Mouse (Mus musculus) cerebellum, adult (tissue): ENCODE data around the gene Mettl13.
A peak's percentile ranks its signal among the peaks of the same experiment; 100 is the strongest.

Experiments used
- ATAC-seq: cut with Nextera tagmentation; 2 replicates; pipeline ENCODE4 v1.9.2; 2017; ENCODE audit warnings: mild to moderate bottlenecking, moderate library complexity, mixed read lengths; ENCODE audit not compliant: insufficient number of reproducible peaks, low FRiP score, low TSS enrichment

Gene Mettl13

GRCm38 (mm10) chr1:162548016-162548916, at the start of gene Mettl13:
Gene Mettl13, minus strand, starts transcription at chr1:162548551.
- ATAC-seq = peak; percentile 99

GRCm38 (mm10) chr1:162597379-162598102, 49.2 kb upstream of the Mettl13 start:
- no peak for ATAC-seq

- ATAC-seq = no peak
Measured at GRCm38 (mm10) chr1:162590415-162590997, 42.2 kb upstream of the Mettl13 start.

GRCm38 (mm10) chr1:162589443-162589842, 41.1 kb upstream of the Mettl13 start:
- ATAC-seq = no peak

- ATAC-seq = no peak
Measured at GRCm38 (mm10) chr1:162588606-162589005, 40.3 kb upstream of the Mettl13 start.

GRCm38 (mm10) chr1:162586282-162586681, 37.9 kb upstream of the Mettl13 start:
- ATAC-seq = no peak

GRCm38 (mm10) chr1:162582884-162583283, 34.5 kb upstream of the Mettl13 start:
- no peak for ATAC-seq

GRCm38 (mm10) chr1:162575098-162575497, 26.7 kb upstream of the Mettl13 start:
- no peak for ATAC-seq

- peak; percentile 15; the same call in 1 of the 2 replicates for ATAC-seq
Measured at GRCm38 (mm10) chr1:162570931-162571601, 22.7 kb upstream of the Mettl13 start.

GRCm38 (mm10) chr1:162570260-162570748, 22.0 kb upstream of the Mettl13 start, which contains the start of gene Vamp4:
Gene Vamp4, plus strand, starts transcription at chr1:162570515.
- peak; percentile 95 for ATAC-seq

- no peak for ATAC-seq
Measured at GRCm38 (mm10) chr1:162567351-162567750, 19.0 kb upstream of the Mettl13 start.

GRCm38 (mm10) chr1:162564992-162565391, 16.6 kb upstream of the Mettl13 start:
- no peak for ATAC-seq

- no peak for ATAC-seq
Measured at GRCm38 (mm10) chr1:162563236-162563635, 14.9 kb upstream of the Mettl13 start.

- ATAC-seq = no peak
Measured at GRCm38 (mm10) chr1:162554193-162554592, 5.8 kb upstream of the Mettl13 start.

- ATAC-seq = no peak
Measured at GRCm38 (mm10) chr1:162552956-162553355, 4.6 kb upstream of the Mettl13 start.

GRCm38 (mm10) chr1:162549615-162550283, 1.4 kb upstream of the Mettl13 start:
- no peak for ATAC-seq

GRCm38 (mm10) chr1:162548917-162549613, 714 bp upstream of the Mettl13 start:
- ATAC-seq = no peak

- ATAC-seq = no peak
Measured at GRCm38 (mm10) chr1:162547607-162548006, 744 bp downstream of the Mettl13 start.

- ATAC-seq = no peak
Measured at GRCm38 (mm10) chr1:162543231-162543630, 5.1 kb downstream of the Mettl13 start.
